Mouse (Mus musculus): ENCODE data around the gene Robo1.

DNA sequence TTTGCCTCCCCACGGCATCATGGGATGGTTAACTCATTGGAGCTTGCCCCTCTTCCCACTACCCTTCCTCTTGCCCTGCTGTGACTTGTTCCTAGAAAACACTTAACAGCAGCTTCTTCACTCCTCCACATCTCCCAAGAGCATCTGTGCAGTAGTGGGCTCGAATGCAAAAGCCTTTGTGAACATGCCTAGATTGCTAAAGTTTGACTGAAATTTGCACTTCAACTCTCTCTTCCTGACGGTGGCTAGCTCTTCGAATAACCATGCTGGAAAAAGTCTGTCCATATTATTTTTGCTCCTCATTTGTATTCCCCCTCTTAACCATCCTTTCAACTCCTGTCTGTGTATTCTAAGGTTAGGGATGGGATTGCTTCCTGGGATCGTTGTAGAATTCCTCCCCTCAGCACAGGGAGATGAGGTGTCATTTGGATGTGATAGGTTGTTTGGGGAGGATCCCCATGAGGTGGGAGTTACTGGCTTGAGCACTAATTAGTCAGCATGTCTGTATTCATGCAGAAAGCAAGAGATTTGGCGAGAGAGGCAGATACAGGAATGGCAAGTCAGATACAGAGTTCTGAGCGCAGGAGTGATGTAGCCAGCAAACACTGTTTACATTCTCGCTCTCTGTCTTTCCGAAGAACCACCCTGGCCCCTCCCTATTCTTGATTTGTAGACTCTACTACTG lies 409.2 kb downstream of the Robo1 start:
- TF ChIP-seq CTCF (IDR thresholded peaks at IDR 0.05; ENCODE audit: low read depth) (no peak), EP300 (optimal IDR thresholded peaks at IDR 0.05) (no peak)
